Mouse (Mus musculus): ENCODE results near the gene Zfp12. TPM values are rescaled to one million over a fixed set of nuclear protein-coding genes. Genes with fewer than 3 reads are reported as not detected.

Gene Zfp12
- total and polyA plus RNA-seq, 3 experiments = 15.2 to 56.3 (median 17.3) TPM

DNA sequence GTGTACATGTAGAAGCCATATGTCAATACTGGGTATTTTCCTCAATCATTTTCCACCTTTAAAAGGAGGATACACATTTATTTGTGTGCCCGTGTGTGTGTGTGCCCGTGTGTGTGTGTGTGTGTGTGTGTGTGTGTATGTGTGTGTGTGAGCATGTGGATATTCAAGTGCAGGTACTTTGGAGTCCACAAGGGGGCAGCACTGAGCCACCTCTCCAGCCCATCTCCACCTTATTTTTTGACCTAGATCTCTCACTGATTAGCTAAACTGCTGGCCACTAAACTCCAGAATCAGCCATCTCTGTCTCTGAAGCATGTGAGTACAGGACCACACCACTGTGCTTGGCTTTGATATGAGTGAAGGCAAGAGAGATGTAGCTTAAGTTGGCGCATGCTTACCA, 59.9 kb downstream of the Zfp12 start:
- peak; percentile 36 for TF ChIP-seq SMC3 (IDR thresholded peaks at IDR 0.05; ENCODE audit: low read depth, low read length)
- peak; percentile 45 to 57 (median 55); a peak in 5 of 6 replicates for TF ChIP-seq CTCF (IDR thresholded peaks at IDR 0.05 in 2 of 3, conservative IDR thresholded peaks at IDR 0.05 in 1 of 3; ENCODE audit: control insufficient read depth in 1 of 3, insufficient read depth in 1 of 3, low read depth in 2 of 3, low read length in 3 of 3, poor library complexity in 1 of 3, severe bottlenecking in 1 of 3)
- TF ChIP-seq USF2 (IDR thresholded peaks at IDR 0.05; ENCODE audit: borderline replicate concordance in 1 of 2, insufficient read depth in 1 of 2, low read depth in 1 of 2, low read length in 2 of 2) = no peak
- no peaks in the 10 kb centered on the region for H3K27me3 ChIP-seq (ENCODE audit: control insufficient read depth in 1 of 2, insufficient read depth in 2 of 2, low read length in 2 of 2)
- H3K9ac ChIP-seq (ENCODE audit: control insufficient read depth, low read depth, low read length, poor library complexity, severe bottlenecking) = no peak overlapping the region
- H3K36me3 ChIP-seq (ENCODE audit: control insufficient read depth in 1 of 2, insufficient read depth in 2 of 2, low read length in 2 of 2) = peaks cover 0 to under 1% of the 10 kb centered on the region in 2 experiments; a peak in 2 of 4 replicates
- no peak overlapping the region for H3K4me3 ChIP-seq (ENCODE audit: control insufficient read depth in 1 of 2, insufficient read depth in 1 of 2, low read depth in 2 of 2, low read length in 2 of 2)
- no peak for DNase-seq (ENCODE audit: low read depth, low spot score)
- no peaks in the 10 kb centered on the region for H3K4me1 ChIP-seq (ENCODE audit: control insufficient read depth in 1 of 2, insufficient read depth in 2 of 2, low read length in 2 of 2)
- H3K79me2 ChIP-seq (ENCODE audit: control insufficient read depth, insufficient read depth, low read length, poor library complexity) = no peaks in the 10 kb centered on the region
- no peaks in the 10 kb centered on the region for H3K9me3 ChIP-seq (replicated peaks; ENCODE audit: insufficient read depth, low read length)
- H3K27ac ChIP-seq (ENCODE audit: control insufficient read depth, low read depth, low read length) = no peak overlapping the region

DNA sequence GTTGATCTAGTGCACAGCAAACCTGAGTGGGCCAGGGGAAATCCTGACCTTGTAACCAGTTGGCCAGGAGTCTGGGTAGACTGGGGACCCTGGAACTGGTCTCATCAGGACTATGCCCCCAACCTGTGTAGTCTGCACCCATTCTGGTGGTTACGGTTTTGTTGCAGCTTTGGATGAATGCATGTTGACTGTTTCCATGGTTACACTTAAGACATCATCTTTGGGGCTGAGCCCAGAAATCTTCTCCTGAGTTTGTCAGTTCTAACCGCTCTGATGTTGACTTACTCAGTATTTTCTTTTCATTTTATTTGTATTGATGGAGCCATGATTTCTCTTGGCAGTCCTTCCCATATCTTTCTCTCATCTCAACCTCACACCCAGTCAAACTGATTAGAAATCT, 60.4 kb downstream of the Zfp12 start:
- no peaks in the 10 kb centered on the region for H3K4me1 ChIP-seq (ENCODE audit: control insufficient read depth in 1 of 2, insufficient read depth in 2 of 2, low read length in 2 of 2)

DNA sequence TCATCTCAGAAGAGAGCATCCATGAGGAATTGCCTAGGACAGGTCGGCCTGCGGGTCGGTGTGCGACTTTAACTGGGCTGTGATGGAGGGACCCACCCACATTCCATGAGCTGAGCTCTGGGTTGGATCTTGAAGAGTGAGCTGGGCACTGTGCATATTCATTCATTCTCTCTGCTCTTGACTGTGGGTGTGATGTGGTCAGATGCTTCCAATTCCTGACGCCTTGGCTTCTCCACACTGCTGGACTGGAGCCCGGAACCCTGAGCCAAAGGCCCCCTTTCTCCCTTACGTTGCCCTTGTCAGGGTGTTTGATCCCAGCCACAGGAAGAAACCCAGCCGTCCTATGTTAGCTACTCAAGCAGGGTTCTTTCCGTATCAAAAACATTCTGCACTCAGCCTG, 63.0 kb downstream of the Zfp12 start:
- Histone ChIP-seq H3K27ac (ENCODE audit: control insufficient read depth, low read depth, low read length) (no peak overlapping the region), H3K9me3 (replicated peaks; ENCODE audit: insufficient read depth, low read length) (no peaks in the 10 kb centered on the region), H3K79me2 (ENCODE audit: control insufficient read depth, insufficient read depth, low read length, poor library complexity) (no peaks in the 10 kb centered on the region), H3K9ac (ENCODE audit: control insufficient read depth, low read depth, low read length, poor library complexity, severe bottlenecking) (no peak overlapping the region), H3K4me3 (ENCODE audit: control insufficient read depth in 1 of 2, insufficient read depth in 1 of 2, low read depth in 2 of 2, low read length in 2 of 2) (no peak overlapping the region), H3K27me3 (ENCODE audit: control insufficient read depth in 1 of 2, insufficient read depth in 2 of 2, low read length in 2 of 2) (no peaks in the 10 kb centered on the region), H3K36me3 (ENCODE audit: control insufficient read depth in 1 of 2, insufficient read depth in 2 of 2, low read length in 2 of 2) (peaks cover 0 to 8% of the 10 kb centered on the region in 2 experiments; a peak in 2 of 4 replicates), H3K4me1 (ENCODE audit: control insufficient read depth in 1 of 2, insufficient read depth in 2 of 2, low read length in 2 of 2) (no peaks in the 10 kb centered on the region)
- DNase-seq (ENCODE audit: low read depth, low spot score) = no peak
- TF ChIP-seq GATA1 (IDR thresholded peaks at IDR 0.05; ENCODE audit: low read depth, low read length) (no peak), E2F4 (IDR thresholded peaks at IDR 0.05; ENCODE audit: borderline replicate concordance, low read depth, low read length) (no peak), MXI1 (IDR thresholded peaks at IDR 0.05; ENCODE audit: low read depth, low read length) (no peak), ELF1 (IDR thresholded peaks at IDR 0.05; ENCODE audit: low read depth, low read length) (no peak), NELFE (IDR thresholded peaks at IDR 0.05; ENCODE audit: low read depth, low read length) (no peak), USF2 (IDR thresholded peaks at IDR 0.05; ENCODE audit: borderline replicate concordance in 1 of 2, insufficient read depth in 1 of 2, low read depth in 1 of 2, low read length in 2 of 2) (no peak), ETS1 (IDR thresholded peaks at IDR 0.05; ENCODE audit: low read depth, low read length) (no peak), TCF12 (IDR thresholded peaks at IDR 0.05; ENCODE audit: low read depth, low read length) (no peak), KAT2A (conservative IDR thresholded peaks at IDR 0.05; ENCODE audit: low read depth, low read length) (no peak), CHD1 (IDR thresholded peaks at IDR 0.05; ENCODE audit: low read depth, low read length) (no peak)

More for the DNA sequence above, 60.4 kb downstream of the Zfp12 start:
- H3K9me3 ChIP-seq (replicated peaks; ENCODE audit: insufficient read depth, low read length) = no peaks in the 10 kb centered on the region
- H3K79me2 ChIP-seq (ENCODE audit: control insufficient read depth, insufficient read depth, low read length, poor library complexity) = no peaks in the 10 kb centered on the region
- no peak for TF ChIP-seq TAL1 (IDR thresholded peaks at IDR 0.05; ENCODE audit: low read length)
- no peak for TF ChIP-seq ETS1 (IDR thresholded peaks at IDR 0.05; ENCODE audit: low read depth, low read length)
- no peak for TF ChIP-seq TBP (IDR thresholded peaks at IDR 0.05; ENCODE audit: low read depth, low read length)
- TF ChIP-seq JUND (IDR thresholded peaks at IDR 0.05; ENCODE audit: low read depth, low read length) = no peak
- no peak for TF ChIP-seq MAZ (IDR thresholded peaks at IDR 0.05; ENCODE audit: low read depth, low read length)
- TF ChIP-seq POLR2AphosphoS2 (IDR thresholded peaks at IDR 0.05; ENCODE audit: low read length) = no peak
- TF ChIP-seq USF2 (IDR thresholded peaks at IDR 0.05; ENCODE audit: borderline replicate concordance in 1 of 2, insufficient read depth in 1 of 2, low read depth in 1 of 2, low read length in 2 of 2) = no peak
- no peak for TF ChIP-seq MYC (IDR thresholded peaks at IDR 0.05; ENCODE audit: low read depth, low read length)
- TF ChIP-seq SMC3 (IDR thresholded peaks at IDR 0.05; ENCODE audit: low read depth, low read length) = no peak
- TF ChIP-seq ELF1 (IDR thresholded peaks at IDR 0.05; ENCODE audit: low read depth, low read length) = no peak
- no peak for TF ChIP-seq RCOR1 (IDR thresholded peaks at IDR 0.05; ENCODE audit: low read depth, low read length)
- TF ChIP-seq MEF2A (IDR thresholded peaks at IDR 0.05; ENCODE audit: extremely low read depth, insufficient replicate concordance, low read depth, low read length, poor library complexity, severe bottlenecking) = no peak
- no peak for TF ChIP-seq UBTF (IDR thresholded peaks at IDR 0.05; ENCODE audit: borderline replicate concordance, insufficient read depth, low read depth, low read length)
- TF ChIP-seq GATA1 (IDR thresholded peaks at IDR 0.05; ENCODE audit: low read depth, low read length) = no peak
- no peak for TF ChIP-seq CTCF (IDR thresholded peaks at IDR 0.05 in 2 of 3, conservative IDR thresholded peaks at IDR 0.05 in 1 of 3; ENCODE audit: control insufficient read depth in 1 of 3, insufficient read depth in 1 of 3, low read depth in 2 of 3, low read length in 3 of 3, poor library complexity in 1 of 3, severe bottlenecking in 1 of 3)
- no peak for TF ChIP-seq ZC3H11A (IDR thresholded peaks at IDR 0.05; ENCODE audit: low read depth, low read length)
- H3K36me3 ChIP-seq (ENCODE audit: control insufficient read depth in 1 of 2, insufficient read depth in 2 of 2, low read length in 2 of 2) = peaks cover 0 to 4% of the 10 kb centered on the region in 2 experiments; a peak in 2 of 4 replicates
- H3K9ac ChIP-seq (ENCODE audit: control insufficient read depth, low read depth, low read length, poor library complexity, severe bottlenecking) = no peak overlapping the region
- H3K27me3 ChIP-seq (ENCODE audit: control insufficient read depth in 1 of 2, insufficient read depth in 2 of 2, low read length in 2 of 2) = no peaks in the 10 kb centered on the region
- DNase-seq (ENCODE audit: low read depth, low spot score) = no peak
- no peak overlapping the region for H3K27ac ChIP-seq (ENCODE audit: control insufficient read depth, low read depth, low read length)
- H3K4me3 ChIP-seq (ENCODE audit: control insufficient read depth in 1 of 2, insufficient read depth in 1 of 2, low read depth in 2 of 2, low read length in 2 of 2) = no peak overlapping the region
